Mouse (Mus musculus): ENCODE measurements at regions not wholly inside any gene's neighbourhood (a gene's known extent, or its start where the extent isn't known, plus 50 kb on each side); places are given as distances from the start of the nearest gene placed in this dataset.
"Not testable (repeated sequence)": the region's sequence is repeated elsewhere in the genome, so short reads cannot be mapped to it uniquely, and the experiment has no call there.

DNA sequence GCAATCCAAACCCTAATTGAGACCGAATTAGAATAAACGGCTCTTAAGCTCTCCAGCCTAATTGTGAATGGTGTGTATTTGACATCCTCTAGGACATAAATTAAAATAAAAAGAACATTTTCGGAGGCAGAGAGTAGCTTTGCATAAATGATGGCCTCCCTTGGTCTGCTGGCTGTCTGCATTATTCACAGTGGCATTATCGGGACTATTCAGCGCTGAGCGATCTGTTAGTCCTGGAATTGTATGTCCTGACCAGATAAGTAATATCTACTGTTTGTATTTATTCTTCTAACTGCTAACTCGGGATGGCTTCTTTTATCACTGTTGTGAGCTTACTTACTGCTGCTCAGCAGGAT lies 299.6 kb downstream of the Chl1 start:
- no peak for DNase-seq (ENCODE audit: extremely low spot score in 1 of 2, low spot score in 1 of 2)

DNA sequence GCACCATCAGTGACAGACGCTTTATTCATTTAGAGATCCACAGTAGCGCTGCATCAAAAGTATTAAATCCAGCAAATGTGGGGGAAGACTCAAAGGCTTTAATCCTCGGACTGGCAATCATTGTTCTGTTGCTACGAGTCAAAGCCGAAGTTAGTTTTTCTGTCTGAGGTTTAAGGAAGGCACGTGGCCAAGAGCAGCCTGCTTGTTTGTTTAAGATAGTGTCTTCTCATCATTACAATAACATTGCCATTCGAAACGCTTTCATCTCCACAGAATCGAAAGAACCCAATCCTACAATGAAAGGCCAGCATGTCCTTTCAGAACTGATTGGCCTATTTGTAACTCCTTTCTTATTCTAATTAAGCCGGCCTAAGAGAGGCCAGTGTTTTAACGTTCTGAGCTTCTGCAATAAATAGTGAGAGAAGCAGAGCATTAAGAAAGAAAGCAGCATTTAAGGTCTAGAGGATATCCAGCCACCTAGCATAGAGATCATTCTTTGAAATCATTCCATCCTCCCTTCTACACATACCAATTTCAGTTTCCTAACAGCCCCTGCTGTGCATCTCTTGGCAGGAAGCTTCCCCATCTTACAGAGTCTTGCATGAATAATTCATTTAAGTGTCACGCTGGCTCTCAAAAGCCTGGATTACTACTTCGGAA lies 300.1 kb downstream of the Chl1 start:
- peak in 1 of 2 experiments; percentile 62 for DNase-seq (ENCODE audit: extremely low spot score in 1 of 2, low spot score in 1 of 2)

DNA sequence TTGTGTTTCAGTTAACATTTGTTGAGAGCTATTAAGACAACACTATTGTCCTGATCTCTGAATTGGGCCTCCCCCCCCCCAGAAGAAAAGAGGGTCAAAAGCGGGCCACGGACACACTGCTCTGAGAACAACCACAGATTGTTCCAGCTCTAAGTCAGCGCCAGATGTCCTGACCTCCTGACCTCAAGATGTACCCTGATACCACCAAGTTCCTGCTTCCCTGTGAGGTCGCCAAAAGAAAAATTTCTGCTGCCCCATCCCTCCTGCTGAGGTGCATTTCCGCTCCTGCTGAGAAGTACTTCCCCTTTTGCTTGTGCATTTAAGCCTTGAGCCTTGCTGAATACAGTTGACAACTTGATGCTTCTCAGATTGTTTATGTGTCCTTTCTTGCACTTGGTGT lies 306.0 kb downstream of the Chl1 start:
- DNase-seq (ENCODE audit: extremely low spot score in 1 of 2, low spot score in 1 of 2), result not testable (repeated sequence)

DNA sequence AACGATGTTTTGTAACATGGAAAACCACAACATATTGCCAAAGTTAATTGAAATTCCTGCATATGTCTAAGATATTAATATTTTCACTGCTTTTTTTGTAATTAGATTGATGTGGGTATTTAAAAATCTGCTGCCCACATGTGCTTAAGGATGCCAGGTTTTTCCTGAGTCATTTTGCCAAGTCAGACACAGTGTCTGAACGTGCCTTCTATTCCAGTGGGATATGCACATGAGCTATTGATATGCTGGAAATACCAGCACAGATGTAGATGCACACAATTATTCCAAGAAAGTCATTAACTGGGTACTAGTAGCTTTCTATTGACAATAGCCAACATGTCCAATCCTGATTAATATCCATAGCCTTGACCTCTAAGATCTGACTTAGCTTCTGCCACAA lies 315.7 kb downstream of the Chl1 start:
- peak in 1 of 2 experiments; percentile 16 for DNase-seq (ENCODE audit: extremely low spot score in 1 of 2, low spot score in 1 of 2)

DNA sequence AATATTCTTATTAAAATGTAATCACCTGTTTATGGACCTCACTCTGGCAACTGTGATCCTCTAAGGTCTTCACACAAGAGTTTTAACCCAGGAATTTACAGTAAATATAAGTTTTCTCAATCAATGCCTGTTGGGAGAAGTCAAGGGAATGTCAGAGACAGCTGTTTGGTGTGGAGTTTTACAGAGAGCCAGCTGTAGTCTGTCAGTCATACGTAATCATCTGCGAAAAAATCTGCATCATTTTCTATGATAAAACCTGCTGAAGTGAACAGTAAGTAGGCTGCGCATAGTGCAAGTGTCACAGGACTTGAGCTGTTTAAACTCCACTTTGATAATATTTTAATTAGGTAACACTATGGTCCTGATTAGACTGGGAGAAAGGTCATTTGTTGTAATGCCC lies 317.2 kb downstream of the Chl1 start:
- no peak for DNase-seq (ENCODE audit: extremely low spot score in 1 of 2, low spot score in 1 of 2)

DNA sequence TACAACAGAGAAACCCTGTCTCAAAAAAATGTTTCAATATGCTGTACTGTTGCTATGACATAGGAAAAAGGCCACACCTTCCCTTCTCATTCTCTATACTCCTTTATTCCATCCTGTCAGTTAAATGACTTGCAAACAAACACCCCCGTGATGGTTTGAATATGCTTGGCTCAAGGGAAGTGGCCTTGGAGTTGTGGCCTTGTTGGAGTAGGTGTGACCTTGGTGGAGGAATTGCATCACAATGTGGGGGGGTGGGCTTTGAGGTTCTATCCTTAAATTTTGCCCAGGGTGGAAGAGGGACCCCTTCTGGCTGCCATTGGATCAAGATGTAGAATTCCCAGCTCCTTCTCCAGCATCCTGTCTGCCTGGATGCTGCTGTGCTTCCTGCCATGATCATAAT lies 318.5 kb downstream of the Chl1 start:
- no peak for DNase-seq (ENCODE audit: extremely low spot score in 1 of 2, low spot score in 1 of 2)

DNA sequence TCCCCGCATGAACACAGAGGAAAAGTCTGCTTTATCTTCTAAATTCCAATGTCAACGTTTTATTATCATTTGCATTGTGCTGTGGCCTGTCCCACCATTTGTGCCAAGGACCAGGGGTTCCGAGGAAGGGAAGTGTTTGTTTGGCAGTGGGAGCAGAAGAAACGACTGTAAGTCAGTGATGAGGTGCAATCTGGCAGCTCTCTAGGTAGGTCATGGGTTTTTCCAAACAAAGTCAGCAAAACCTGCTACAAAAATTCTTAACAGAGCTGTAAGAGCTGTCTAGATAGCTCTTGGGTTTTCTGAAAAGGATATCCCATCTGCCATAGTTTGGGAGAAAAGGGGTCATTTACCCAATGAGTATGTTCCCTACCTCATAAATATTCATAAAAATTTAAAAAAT lies 321.9 kb downstream of the Chl1 start:
- no peak for DNase-seq (ENCODE audit: extremely low spot score in 1 of 2, low spot score in 1 of 2)

DNA sequence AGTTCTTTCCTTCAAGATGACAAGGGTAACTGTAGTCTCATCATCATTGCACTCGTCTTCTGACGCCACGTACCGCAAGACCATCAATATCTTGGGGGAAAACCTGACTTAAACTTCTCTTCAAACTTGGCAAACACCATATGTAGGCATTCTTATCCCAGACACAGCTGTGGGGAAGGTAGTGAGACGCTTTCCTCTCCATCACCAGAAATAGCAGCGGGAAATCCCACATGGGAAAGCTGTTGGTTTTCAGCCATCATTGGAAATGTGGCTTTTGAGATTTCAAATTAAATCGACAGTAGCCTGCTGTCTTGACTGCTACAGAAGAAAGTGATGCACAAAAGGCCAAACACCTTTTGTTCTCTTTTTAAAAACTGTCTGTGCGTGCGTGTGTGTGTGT lies 322.4 kb downstream of the Chl1 start:
- DNase-seq (ENCODE audit: extremely low spot score in 1 of 2, low spot score in 1 of 2), result no peak

DNA sequence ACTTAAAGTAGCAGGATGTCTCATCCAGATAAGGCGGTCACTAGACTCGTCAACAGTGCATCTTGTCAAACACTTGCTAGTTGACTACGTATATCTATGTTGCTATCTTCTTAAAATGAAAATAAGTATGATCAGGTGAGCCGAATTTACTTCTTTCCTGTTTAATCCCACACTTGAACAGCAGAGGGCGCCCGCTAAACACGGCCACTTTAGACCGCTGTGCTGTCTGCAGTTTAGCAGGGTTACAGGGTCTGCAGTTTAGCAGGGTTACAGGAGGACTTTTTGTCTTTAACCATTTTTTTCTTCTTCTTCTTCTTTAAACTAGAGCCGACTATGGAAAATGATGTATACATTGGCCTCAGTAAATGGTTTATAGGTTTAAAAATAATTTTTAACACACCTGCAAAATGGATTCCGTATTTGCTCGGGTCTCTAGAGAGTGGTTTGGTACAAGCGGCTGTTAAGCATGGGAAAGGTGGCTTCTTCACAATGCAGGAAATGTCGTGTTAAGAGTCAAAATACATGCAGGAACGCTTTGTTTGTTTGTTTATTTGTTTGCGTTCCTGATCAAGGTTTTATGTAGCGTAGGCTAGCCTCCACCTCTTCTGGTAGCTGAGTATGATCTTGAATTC lies 323.2 kb downstream of the Chl1 start:
- peak; percentile 23 to 91 for DNase-seq (ENCODE audit: extremely low spot score in 1 of 2, low spot score in 1 of 2)

DNA sequence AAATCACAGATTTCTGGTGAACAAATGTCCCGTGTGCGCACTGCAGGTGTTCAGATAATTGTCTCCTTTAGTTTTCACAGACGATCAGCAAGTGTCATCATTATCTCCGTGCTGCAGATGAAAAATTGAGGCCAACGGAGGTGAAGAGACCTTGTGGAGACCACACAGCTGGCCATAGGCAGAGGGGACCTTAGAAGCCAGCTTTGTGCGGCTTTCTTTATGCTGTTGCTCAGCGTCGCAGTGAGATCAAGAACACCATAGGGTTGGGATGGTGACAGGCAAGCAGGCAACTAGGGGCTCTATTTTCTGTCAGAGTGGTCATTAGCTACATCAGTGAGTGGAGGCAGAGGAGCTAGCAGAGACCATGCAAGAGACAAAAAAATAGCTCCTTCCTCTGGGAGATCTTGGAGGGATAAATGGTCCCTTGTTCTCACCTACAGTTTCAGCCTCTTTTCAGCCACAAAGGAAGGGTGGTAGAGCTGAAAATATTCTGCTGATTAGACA lies 324.4 kb downstream of the Chl1 start:
- DNase-seq (ENCODE audit: extremely low spot score in 1 of 2, low spot score in 1 of 2), result no peak

DNA sequence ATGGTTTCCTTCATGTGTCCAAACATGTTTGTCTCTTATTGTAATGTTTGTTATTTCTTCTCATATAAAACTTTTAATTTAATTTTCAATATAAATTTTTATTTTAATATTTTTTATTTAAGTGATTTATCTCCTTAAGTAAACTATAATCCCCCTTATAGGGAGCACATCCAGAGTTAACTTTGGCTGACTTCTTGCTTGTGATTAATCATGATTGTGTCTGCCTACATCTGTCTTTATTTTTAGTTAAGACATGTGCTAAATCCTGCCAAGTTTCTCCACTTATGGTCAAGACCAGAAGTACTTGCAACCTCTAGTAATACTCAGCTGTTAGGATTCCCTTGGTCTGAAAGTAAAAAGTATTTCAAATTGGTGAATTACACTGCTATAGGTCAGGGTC lies 349.4 kb downstream of the Chl1 start:
- DNase-seq (ENCODE audit: extremely low spot score in 1 of 2, low spot score in 1 of 2), result no peak

DNA sequence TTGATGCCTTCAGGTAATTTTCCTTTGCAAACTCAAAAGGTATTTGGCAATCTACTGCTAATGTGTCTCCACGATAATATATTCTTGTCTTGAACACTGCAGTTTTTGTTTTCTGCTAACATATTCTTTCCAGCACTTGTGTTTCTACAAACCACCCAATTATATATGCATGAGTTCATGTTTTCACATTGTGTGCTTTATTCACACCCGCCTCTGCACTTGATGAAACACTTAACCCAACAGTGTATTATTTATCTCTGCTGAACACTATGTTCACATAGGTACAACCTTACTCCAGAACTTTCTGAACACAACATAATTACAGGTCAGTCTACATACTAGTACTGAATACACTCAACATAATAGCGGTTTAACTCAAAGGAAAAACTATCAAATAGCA lies 383.1 kb downstream of the Chl1 start:
- DNase-seq (ENCODE audit: extremely low spot score in 1 of 2, low spot score in 1 of 2), result peak in 1 of 2 experiments; percentile 2

DNA sequence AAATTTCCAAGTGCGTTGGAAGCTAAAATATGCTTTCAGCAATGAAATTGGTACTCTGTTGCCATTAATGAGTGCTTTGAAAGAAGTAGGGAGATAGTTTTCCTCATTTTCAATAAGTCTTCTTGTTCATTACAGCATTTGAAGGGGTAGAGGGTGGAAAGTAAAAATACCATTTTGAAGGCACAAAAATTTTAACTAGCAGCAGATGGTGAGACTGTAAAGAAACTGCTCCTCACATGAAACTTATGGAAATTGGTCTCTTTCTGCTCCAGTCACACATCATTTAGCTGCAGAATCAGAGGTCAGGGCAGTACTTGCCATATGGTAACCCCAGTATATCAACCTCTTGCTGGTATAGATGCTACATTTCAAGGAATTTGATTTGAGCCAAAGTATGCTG lies 414.1 kb downstream of the Chl1 start:
- peak; percentile 10 to 36 for DNase-seq (ENCODE audit: extremely low spot score in 1 of 2, low spot score in 1 of 2)

DNA sequence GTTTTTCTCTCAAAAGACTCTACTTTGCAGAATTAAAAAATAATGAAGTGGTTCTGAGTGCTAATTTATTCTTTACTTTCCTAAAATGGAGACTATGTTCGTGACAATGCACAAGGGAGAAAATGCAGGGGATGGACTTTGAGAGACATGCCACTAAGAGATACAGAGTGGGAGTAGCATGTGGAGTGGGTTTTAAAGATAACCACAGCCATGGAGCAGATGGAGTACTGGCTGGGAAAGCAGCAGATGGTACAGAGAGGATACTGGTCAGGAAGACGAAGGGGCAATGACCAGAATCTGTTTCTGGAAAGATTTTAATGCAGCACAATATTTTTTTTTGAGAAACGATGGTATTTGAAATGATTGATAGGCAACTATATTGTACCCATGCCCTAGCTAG lies 416.7 kb downstream of the Chl1 start:
- peak; percentile 22 to 61 for DNase-seq (ENCODE audit: extremely low spot score in 1 of 2, low spot score in 1 of 2)

DNA sequence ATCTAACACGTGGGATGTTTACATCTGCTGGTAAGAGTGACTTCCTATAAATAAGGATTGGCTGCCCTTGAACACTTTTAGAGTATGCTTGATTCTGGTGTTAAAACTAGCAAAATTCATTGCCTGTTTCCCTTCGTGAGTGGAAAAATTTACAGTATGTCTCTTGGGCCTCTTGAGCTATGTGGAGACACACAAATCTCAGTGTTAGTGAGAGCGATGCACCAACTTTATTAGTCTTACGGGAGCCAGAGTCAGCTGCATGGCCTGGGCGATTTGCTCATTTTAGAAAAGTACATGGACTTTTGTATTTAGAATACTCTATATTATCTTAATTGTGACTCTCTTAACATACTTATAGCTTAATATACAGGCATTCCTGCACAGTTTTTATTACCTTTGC lies 430.0 kb downstream of the Chl1 start:
- no peak for DNase-seq (ENCODE audit: extremely low spot score in 1 of 2, low spot score in 1 of 2)

DNA sequence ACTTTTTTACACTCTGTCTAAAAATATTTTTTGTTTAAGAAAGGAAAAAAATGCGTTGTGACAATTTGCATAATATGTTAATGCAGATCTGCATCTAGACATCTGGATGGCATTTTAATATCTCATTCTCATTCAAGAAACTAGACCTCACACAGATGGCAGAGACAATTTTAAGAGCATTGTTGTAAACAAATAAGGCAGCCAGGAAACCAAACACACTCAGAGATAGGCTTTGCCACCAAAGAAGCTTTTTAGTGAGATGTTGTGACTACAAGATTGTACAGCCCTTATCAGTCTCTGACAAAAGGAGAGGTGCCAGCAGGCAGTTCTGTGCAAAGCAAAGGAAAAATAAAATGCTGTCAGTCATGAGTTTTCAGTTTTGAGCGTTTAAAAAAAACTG lies 434.0 kb downstream of the Chl1 start:
- peak; percentile 35 to 67 for DNase-seq (ENCODE audit: extremely low spot score in 1 of 2, low spot score in 1 of 2)

DNA sequence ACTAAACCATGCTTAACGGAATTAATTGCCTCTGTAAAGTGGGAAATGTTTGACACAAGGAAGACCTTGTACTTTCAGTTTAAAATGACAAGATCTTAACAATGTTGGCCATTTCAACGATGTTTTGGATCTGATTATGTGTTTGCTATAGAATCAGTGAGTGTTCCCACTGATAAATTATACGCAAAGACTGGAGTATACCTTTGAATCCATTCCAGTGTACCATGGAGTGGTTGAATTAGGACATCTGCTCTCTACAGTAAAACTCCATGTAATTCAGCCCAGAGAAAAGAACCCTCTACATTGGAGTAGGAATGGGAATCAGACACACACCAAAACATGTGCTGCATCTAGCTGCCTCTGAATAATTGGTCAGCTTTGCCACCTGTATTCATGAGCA lies 437.1 kb downstream of the Chl1 start:
- DNase-seq (ENCODE audit: extremely low spot score in 1 of 2, low spot score in 1 of 2), result no peak

DNA sequence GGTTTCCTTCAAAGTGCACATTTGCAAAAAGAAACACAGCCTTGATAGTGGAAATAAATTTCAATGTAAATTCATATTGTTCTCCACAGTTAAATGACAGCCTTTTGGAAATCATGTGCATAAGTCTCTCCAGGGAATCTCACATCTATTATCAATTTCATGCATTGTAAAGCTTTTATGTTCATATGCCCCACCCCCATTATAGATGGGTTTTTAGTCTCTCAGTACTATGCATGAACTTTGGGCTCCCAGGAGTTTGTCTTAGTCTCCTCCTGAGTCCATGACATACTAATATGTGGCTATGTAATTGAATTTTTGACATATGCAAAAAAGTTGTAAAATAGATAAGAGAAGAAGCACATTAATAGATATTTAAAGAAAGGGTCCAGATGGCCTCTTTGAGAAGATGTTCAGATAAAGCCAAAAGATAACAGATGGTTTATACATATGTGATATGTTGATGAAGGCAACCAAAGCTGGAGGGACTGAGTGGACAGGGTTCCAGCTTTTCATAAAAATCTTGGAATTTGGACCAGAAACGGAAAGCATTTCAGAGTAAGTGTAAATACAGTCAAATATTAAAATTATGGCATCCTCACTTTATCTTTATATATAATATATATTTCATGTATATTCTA lies 442.9 kb downstream of the Chl1 start:
- DNase-seq (ENCODE audit: extremely low spot score in 1 of 2, low spot score in 1 of 2), result no peak

DNA sequence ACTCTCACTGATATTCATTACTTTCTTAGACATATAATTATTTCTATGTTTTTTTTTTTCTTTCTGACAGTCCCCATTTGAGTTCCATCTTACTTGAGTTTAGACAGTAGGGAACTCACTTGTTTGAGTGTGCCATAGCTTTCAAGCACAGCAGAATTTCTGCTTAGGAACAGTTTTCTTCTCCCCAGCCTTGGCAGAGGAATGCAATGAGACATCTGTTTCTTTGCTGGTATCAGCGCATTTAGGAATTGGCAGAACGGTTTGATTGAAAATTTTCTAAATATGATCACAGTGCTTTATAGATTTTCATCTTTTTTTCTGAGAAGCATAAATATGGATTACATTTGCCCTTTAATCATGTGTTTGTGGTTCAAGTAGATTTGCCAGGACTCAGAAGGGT lies 448.6 kb downstream of the Chl1 start:
- peak; percentile 11 to 48 for DNase-seq (ENCODE audit: extremely low spot score in 1 of 2, low spot score in 1 of 2)

DNA sequence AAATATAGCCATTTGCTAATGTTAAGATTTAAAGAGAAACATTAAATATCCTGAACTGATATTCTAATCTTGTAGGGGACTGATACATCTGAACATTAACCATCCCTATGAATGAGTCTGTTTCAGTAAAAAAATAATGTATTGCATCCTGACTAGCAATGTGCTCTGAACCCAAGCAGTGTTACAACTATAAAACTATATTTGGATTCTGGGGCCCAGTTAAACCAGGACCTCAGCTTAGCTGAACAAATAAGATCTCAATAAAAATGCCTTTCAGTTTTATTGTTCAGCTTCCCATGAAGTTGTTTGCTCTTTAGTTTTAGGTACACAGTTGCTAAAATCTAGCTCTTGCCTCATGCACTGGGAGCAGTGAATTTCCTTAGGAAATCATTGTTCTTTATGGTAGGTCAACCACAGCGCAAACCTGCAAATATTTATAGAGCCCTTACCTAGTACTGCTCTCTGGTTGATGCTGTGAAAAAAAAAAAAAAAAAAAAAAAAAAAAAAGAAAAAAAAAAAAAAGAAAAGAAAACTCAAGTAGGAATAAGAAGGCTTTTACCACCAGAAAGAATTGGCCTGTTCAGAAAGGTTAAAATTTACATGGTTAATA lies 457.5 kb downstream of the Chl1 start:
- no peak for DNase-seq (ENCODE audit: extremely low spot score in 1 of 2, low spot score in 1 of 2)

DNA sequence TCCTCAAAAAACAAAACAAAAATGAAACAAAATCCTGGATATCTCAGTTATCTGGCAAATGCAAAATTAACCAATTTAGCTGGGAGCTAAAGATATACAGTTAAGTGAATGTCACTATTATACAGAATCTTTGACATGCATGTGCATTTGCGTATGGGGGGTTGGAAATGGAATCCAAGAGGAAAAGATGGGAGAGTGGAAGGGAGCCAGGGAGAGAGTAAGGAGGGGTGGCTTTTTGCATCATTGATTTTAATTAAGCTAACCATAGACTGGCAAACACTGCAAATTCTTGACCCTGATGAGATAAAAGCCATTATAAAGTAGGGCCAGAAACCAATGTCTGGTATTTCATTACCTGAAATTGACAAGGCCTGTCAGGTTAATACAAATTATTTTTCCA lies 488.8 kb downstream of the Chl1 start:
- no peak for DNase-seq (ENCODE audit: extremely low spot score in 1 of 2, low spot score in 1 of 2)

Measured in frontal cortex, adult 2 months (tissue).